Mouse (Mus musculus) neural tube, embryonic 13.5 days (tissue): ENCODE measurements around the gene Cd209d. TPM values are rescaled to one million over a fixed set of nuclear protein-coding genes. Genes with fewer than 3 reads are reported as not detected.
"Not testable (repeated sequence)": the region's sequence is repeated elsewhere in the genome, so short reads cannot be mapped to it uniquely, and the experiment has no call there.

Experiments used
- ATAC-seq: fragments of 200-750 bp; cut with Nextera tagmentation; 2 replicates; pipeline ENCODE4 v1.8.0; 2017; ENCODE audit warnings: low read depth, mild to moderate bottlenecking, moderate TSS enrichment, moderate library complexity
- H3K27ac ChIP-seq: fragments of 300-500 bp; sonication (generic); replicated peaks from 2 replicates; pipeline ENCODE4 v1.5.1; 2015; ENCODE audit warnings: moderate library complexity, mild to moderate bottlenecking, inconsistent platforms
- H3K27me3 ChIP-seq: fragments of 300-500 bp; sonication (generic); 2 replicates; pipeline ENCODE4 v1.6.1; 2015; ENCODE audit warnings: mild to moderate bottlenecking, inconsistent platforms
- H3K36me3 ChIP-seq: fragments of 300-500 bp; sonication (generic); 2 replicates; pipeline ENCODE4 v1.6.1; 2015; ENCODE audit warnings: mild to moderate bottlenecking, inconsistent platforms
- H3K4me1 ChIP-seq: fragments of 300-500 bp; sonication (generic); replicated peaks from 2 replicates; pipeline ENCODE4 v1.6.1; 2015; ENCODE audit warnings: inconsistent platforms
- H3K4me2 ChIP-seq: fragments of 300-500 bp; sonication (generic); 2 replicates; pipeline ENCODE4 v1.6.1; 2015; ENCODE audit warnings: inconsistent platforms, mild to moderate bottlenecking, moderate library complexity
- H3K4me3 ChIP-seq: fragments of 300-500 bp; sonication (generic); 2 replicates; pipeline ENCODE4 v1.5.1; 2015; ENCODE audit warnings: mild to moderate bottlenecking, inconsistent platforms
- H3K9ac ChIP-seq: fragments of 300-500 bp; sonication (generic); 2 replicates; pipeline ENCODE4 v1.6.1; 2015; ENCODE audit warnings: moderate library complexity, mild to moderate bottlenecking, inconsistent platforms
- H3K9me3 ChIP-seq: fragments of 300-500 bp; sonication (generic); 2 replicates; pipeline ENCODE4 v1.6.1; 2016; ENCODE audit warnings: inconsistent platforms
- WGBS: fragments of 180-500 bp; shearing (Covaris S2); methylation state at CpG from one replicate; pipeline ENCODE4 v1.1.7; 2015; 5-methylcytosine and 5-hydroxymethylcytosine counted together
- polyA plus RNA-seq: library from polyadenylated mRNA; unstranded; fragments of >200 nt; fragmentation: Nextera tagmentation; extraction: Ambion mirVana; gene quantifications from 2 replicates; pipeline ENCODE4 v1.2.1, GENCODE M21; 2015

Cd209d gene
- polyA plus RNA-seq: not detected in 2 replicates

- no peaks in the 10 kb centered on the region for H3K36me3 ChIP-seq
- WGBS: 73% methylated on average over 4 of the region's 4 CpGs
- no peaks in the 10 kb centered on the region for H3K4me1 ChIP-seq
- H3K9ac ChIP-seq: no peak within 1 kb of the TSS
- no peak within 1 kb of the TSS for H3K4me3 ChIP-seq
- H3K27ac ChIP-seq: no peak within 1 kb of the TSS
- peaks cover 30% of the 10 kb centered on the region for H3K9me3 ChIP-seq
- no peaks in the 10 kb centered on the region for H3K27me3 ChIP-seq
- H3K4me2 ChIP-seq: no peak within 1 kb of the TSS
- ATAC-seq: no peak
Observed at GRCm38 (mm10) chr8:3878455-3878854, at the start of gene Cd209d. Cd209d (minus strand) TSS chr8:3878555.

GRCm38 (mm10) chr8:3926744-3927143 lies 48.4 kb upstream of the Cd209d start, which contains the start of gene Cd209b:
Cd209b (minus strand) TSS chr8:3926844.
- no peak for ATAC-seq
- Histone ChIP-seq H3K4me2 (no peak within 1 kb of the TSS), H3K27me3 (no peaks in the 10 kb centered on the region), H3K9me3 (peaks cover 10% of the 10 kb centered on the region), H3K27ac (no peak within 1 kb of the TSS), H3K4me3 (no peak within 1 kb of the TSS), H3K36me3 (no peaks in the 10 kb centered on the region), H3K4me1 (no peaks in the 10 kb centered on the region), H3K9ac (no peak within 1 kb of the TSS)
- 83% methylated on average over 3 of the region's 3 CpGs for WGBS

- Histone ChIP-seq H3K4me3 (no peak overlapping the region), H3K27ac (no peak overlapping the region), H3K9me3 (peaks cover 36% of the 10 kb centered on the region), H3K4me1 (no peaks in the 10 kb centered on the region), H3K27me3 (no peaks in the 10 kb centered on the region), H3K36me3 (no peaks in the 10 kb centered on the region), H3K4me2 (no peak overlapping the region), H3K9ac (no peak overlapping the region)
- ATAC-seq: no peak
- WGBS: 86% methylated on average over 2 of the region's 2 CpGs
Observed at GRCm38 (mm10) chr8:3876121-3876520, 2.2 kb downstream of the Cd209d start.

- H3K4me2 ChIP-seq, H3K9ac ChIP-seq, H3K27me3 ChIP-seq, ATAC-seq, H3K27ac ChIP-seq, H3K36me3 ChIP-seq, H3K4me1 ChIP-seq, H3K4me3 ChIP-seq: not testable (repeated sequence)
- H3K9me3 ChIP-seq: peaks cover 23% of the 10 kb centered on the region
Observed at GRCm38 (mm10) chr8:3862736-3863135, 15.6 kb downstream of the Cd209d start.

- Histone ChIP-seq H3K27ac (no peak within 1 kb of the TSS), H3K4me1 (no peaks in the 10 kb centered on the region), H3K27me3 (no peaks in the 10 kb centered on the region), H3K9me3 (peaks cover 4% of the 10 kb centered on the region), H3K36me3 (no peaks in the 10 kb centered on the region), H3K4me3 (no peak within 1 kb of the TSS), H3K9ac (no peak within 1 kb of the TSS), H3K4me2 (no peak within 1 kb of the TSS)
- ATAC-seq: no peak
- WGBS: 55% methylated on average over 2 of the region's 2 CpGs
Observed at GRCm38 (mm10) chr8:3854209-3854608, 24.1 kb downstream of the Cd209d start, which contains the start of gene Cd209e. Cd209e (minus strand) TSS chr8:3854309.

Other genes with a start within 250 kb of the Cd209d start
- 29.4 and 29.9 TPM in 2 replicates for gene Stxbp2, start 247.6 kb downstream of the Cd209d start, polyA plus RNA-seq
- gene Retn, start 222.8 kb downstream of the Cd209d start, polyA plus RNA-seq: 0.22 and 0.59 TPM in 2 replicates
- gene Mcemp1, start 212.8 kb downstream of the Cd209d start, polyA plus RNA-seq: 0.25 TPM in 1 of 2 replicates, not detected in the other
- gene Fcor, start 206.2 kb downstream of the Cd209d start, polyA plus RNA-seq: 12.7 and 17.8 TPM in 2 replicates
- gene Trappc5, start 202.3 kb downstream of the Cd209d start, polyA plus RNA-seq: 52.9 and 53.3 TPM in 2 replicates
- 0.20 and 0.39 TPM in 2 replicates for gene Fcer2a, start 184.4 kb downstream of the Cd209d start, polyA plus RNA-seq
- not detected in 2 replicates for gene Clec4g, start 157.9 kb downstream of the Cd209d start, polyA plus RNA-seq
- gene Cd209a, start 129.6 kb downstream of the Cd209d start, polyA plus RNA-seq: not detected in 2 replicates
- gene Cd209e, start 24.2 kb downstream of the Cd209d start, polyA plus RNA-seq: not detected in 2 replicates
- not detected in 2 replicates for gene Cd209b, start 48.3 kb upstream of the Cd209d start, polyA plus RNA-seq
- gene Cd209c, start 76.2 kb upstream of the Cd209d start, polyA plus RNA-seq: 0.39 TPM in 2 replicates
- gene Cd209f, start 227.3 kb upstream of the Cd209d start, polyA plus RNA-seq: not detected in 2 replicates